8 mouse cellular contexts compared by ENCODE assay signal in the genomic region with DNA sequence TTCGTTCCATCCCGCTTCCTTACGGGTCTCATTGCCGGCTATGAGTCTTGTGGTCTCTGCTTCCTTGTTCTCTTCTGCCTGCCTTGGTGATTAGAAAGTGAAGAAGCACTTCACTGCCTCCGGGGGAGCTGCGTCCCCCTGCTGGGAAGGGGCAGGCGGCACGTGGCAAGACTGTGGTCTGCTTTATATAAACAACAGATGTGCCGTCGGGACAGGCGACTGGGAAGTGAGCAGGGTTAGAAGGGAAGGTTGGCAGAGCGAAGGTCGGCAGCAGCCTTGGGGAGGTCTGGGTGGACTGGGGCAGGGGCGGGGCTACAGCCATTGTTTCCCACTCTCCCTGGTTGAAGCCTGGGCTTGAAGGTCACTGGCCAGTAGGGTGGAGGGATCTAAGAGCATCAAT. TPM values are rescaled to one million over a fixed set of nuclear protein-coding genes. Genes with fewer than 3 reads are reported as not detected.
DNase-seq lines count a peak whose midpoint lies in the region; ATAC-seq lines count a peak whose summit lies in the region.

No protein-coding gene starts in this region.

- WGBS in limb, embryonic 11.5 days = under 1% methylated on average over 14 of the region's 14 CpGs

- peak overlapping the region; percentile 46 for H3K4me2 ChIP-seq in limb, embryonic 11.5 days (ENCODE audit: low read depth, severe bottlenecking)

- intact Hi-C loops in heart, postnatal 10 days (cut with DNase I) = no loop called here

- no peak overlapping the region; the same call in 1 of the 2 replicates for H3K4me3 ChIP-seq in limb, embryonic 11.5 days (ENCODE audit: low read depth, low read length)

- peaks cover 24% of the 10 kb centered on the region for H3K27me3 ChIP-seq in limb, embryonic 11.5 days (ENCODE audit: control insufficient read depth, insufficient read depth, low read length)

- peaks cover 5% of the 10 kb centered on the region for H3K36me3 ChIP-seq in limb, embryonic 11.5 days (ENCODE audit: control insufficient read depth, insufficient read depth, low read length)

- H3K4me1 ChIP-seq in limb, embryonic 11.5 days (ENCODE audit: control insufficient read depth, insufficient read depth, low read length) = peaks cover 35% of the 10 kb centered on the region

- H3K9me3 ChIP-seq in limb, embryonic 11.5 days (ENCODE audit: control insufficient read depth, low read length) = no peaks in the 10 kb centered on the region

- 0 out of 2 replicates have a peak overlapping the region, but pooled peaks have one; percentile 26 for H3K27ac ChIP-seq in limb, embryonic 11.5 days (replicated peaks; ENCODE audit: low read depth, low read length)

- peak; percentile 38; the same call in 1 of the 2 replicates for ATAC-seq in limb, embryonic 11.5 days (ENCODE audit: insufficient number of reproducible peaks, low FRiP score, low TSS enrichment, low read depth)

- DNase-seq in adrenal gland, adult (ENCODE audit: inconsistent age in 2 of 2, low spot score in 1 of 2) = peak; percentile 27 to 51
- no peak for DNase-seq in adrenal gland, postnatal 25 days
- DNase-seq in right cerebral cortex, postnatal 14 days = peak; percentile 42
- no peak for DNase-seq in right cerebral cortex, postnatal 36 days (ENCODE audit: low spot score in 2 of 2)
- peak; percentile 9 to 25 for DNase-seq in heart, postnatal 10 days
- peak; percentile 78 for DNase-seq in limb, embryonic 11.5 days (ENCODE audit: low spot score)
- DNase-seq in naive thymus-derived CD4-positive, alpha-beta T cell, adult 2 months (ENCODE audit: low read depth) = peak; percentile 47
- no peak for DNase-seq in urinary bladder, postnatal 4 days (ENCODE audit: low spot score in 2 of 2)

- H3K9ac ChIP-seq in limb, embryonic 11.5 days (ENCODE audit: low read length) = no peak overlapping the region

RNA-seq across cellular contexts. Expression of gene Kif17, which starts 1.6 kb away (rescaled TPM):
- total RNA-seq in adrenal gland, postnatal 25 days (2021) = 2.4 and 4.3 TPM in 2 replicates
- total RNA-seq in heart, postnatal 10 days (2021) = under 1 TPM in 1 of 2 experiments, not detected in 1; 0.17 TPM
- 0.68 and 0.70 TPM in 2 replicates for polyA plus RNA-seq in limb, embryonic 11.5 days (2014; fragmentation: Nextera tagmentation; extraction: Ambion mirVana)

RNA-seq across cellular contexts. Expression of gene Sh2d5, which starts 1.6 kb away (rescaled TPM):
- total RNA-seq in adrenal gland, postnatal 25 days (2021) = 2.1 and 2.3 TPM in 2 replicates
- under 1 TPM; 0.17 TPM for total RNA-seq in heart, postnatal 10 days (2021)
- 1.3 and 1.4 TPM in 2 replicates for polyA plus RNA-seq in limb, embryonic 11.5 days (2014; fragmentation: Nextera tagmentation; extraction: Ambion mirVana)

RNA-seq across cellular contexts. Expression of gene Hp1bp3, which starts 35.7 kb away (rescaled TPM):
- total RNA-seq in adrenal gland, postnatal 25 days (2021) = 214 and 265 TPM in 2 replicates
- 10 to 100 TPM; 90.3 to 99.5 TPM for total RNA-seq in heart, postnatal 10 days (2021)
- polyA plus RNA-seq in limb, embryonic 11.5 days (2014; fragmentation: Nextera tagmentation; extraction: Ambion mirVana) = 189 TPM in 2 replicates

RNA-seq across cellular contexts. Expression of gene Ddost, which starts 52.7 kb away (rescaled TPM):
- 105 and 106 TPM in 2 replicates for total RNA-seq in adrenal gland, postnatal 25 days (2021)
- total RNA-seq in heart, postnatal 10 days (2021) = 10 to 100 TPM; 87.3 to 89.2 TPM
- 258 and 272 TPM in 2 replicates for polyA plus RNA-seq in limb, embryonic 11.5 days (2014; fragmentation: Nextera tagmentation; extraction: Ambion mirVana)

Comparison
In these comparisons a context has a peak if more than half of its experiments do, and no peak if none do; other contexts are left out.
1. DNase-seq: peak in adrenal gland, adult (2 of 2), right cerebral cortex, postnatal 14 days (single experiment), heart, postnatal 10 days (2 of 2), limb, embryonic 11.5 days (single experiment) and naive thymus-derived CD4-positive, alpha-beta T cell, adult 2 months (single experiment); none in adrenal gland, postnatal 25 days (single experiment), right cerebral cortex, postnatal 36 days (0 of 2) and urinary bladder, postnatal 4 days (0 of 2).